Mouse (Mus musculus) cerebellum, adult 8-10 months (tissue): ENCODE measurements at regions not wholly inside any gene's neighbourhood (a gene's known extent, or its start where the extent isn't known, plus 50 kb on each side); places are given as distances from the start of the nearest gene placed in this dataset.

Experiments used
- DNase-seq: peaks from one replicate; pipeline ENCODE4 v3.0.0; 2022

GRCm38 (mm10) chr7:70548936-70549450 lies 182.5 kb upstream of the Nr2f2 start:
- no peak for DNase-seq

- no peak for DNase-seq
Measured at GRCm38 (mm10) chr7:70541881-70542665, 175.5 kb upstream of the Nr2f2 start.

DNA sequence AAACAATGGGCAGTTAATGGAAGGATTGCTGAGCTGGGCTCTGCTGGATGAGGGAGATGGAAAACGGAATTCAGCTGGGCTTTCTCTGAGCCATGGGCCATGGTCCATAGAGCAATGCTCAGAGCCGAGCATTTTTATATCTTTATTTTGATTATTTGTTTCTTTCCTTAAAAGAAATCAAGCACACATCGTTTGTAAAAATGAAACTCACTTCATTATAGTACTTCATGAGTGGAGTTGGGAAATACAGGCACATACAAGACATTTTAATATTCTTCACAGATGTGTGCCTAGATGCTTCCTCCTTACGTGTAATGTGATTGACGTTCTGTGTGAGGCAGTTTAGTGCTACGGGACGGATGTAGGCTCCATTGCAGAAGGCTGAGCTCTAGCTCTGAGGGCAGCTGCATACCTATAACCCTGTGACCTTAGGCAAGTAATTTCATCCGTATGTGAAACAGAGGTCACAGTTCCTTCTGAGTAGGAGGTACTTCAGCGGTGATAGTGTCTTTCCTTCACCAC lies 172.6 kb upstream of the Nr2f2 start:
- no peak for DNase-seq

DNA sequence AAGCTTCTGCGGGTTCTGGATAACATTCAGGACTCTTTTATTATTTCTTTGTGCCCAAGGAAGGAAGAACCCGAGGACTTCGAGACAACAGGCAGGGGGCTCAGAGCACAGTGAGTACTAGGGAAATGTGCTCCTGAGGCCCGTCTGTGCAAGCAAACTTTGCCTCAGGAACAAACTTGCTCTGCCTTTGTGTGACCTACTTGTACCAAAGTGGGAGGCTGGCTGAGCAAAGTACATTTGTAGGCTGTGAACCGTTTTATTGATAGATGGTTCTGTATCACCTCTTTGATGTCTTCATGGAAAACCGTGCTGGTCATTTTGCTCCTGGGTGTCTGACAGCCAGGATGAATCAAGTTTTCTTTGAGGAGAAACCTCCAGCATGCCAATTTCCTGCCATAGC lies 169.5 kb upstream of the Nr2f2 start:
- no peak for DNase-seq

- DNase-seq = no peak
Measured at GRCm38 (mm10) chr7:70533552-70533951, 167.0 kb upstream of the Nr2f2 start.

- no peak for DNase-seq
Measured at GRCm38 (mm10) chr7:70527921-70528320, 161.4 kb upstream of the Nr2f2 start.

- DNase-seq = no peak
Measured at GRCm38 (mm10) chr7:70525372-70525771, 158.8 kb upstream of the Nr2f2 start.

DNA sequence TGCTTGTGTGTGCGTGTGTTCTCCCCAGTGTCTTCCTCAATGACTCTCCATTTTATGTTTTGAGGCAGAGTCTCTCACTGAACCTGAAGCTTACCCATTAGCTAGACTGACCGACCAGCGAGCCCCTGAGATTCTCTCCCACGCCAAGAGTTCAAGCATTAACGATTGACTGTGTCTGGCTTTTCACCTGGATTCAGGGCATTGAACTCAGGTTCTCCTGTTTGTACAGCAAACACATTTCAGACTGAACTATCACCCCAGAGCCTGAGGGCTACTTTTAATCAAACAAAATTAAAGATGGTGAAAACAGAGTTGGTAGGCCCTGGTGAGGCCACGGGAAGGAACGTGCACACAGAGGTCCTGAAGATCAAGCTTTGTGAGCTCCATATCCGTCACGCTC lies 158.2 kb upstream of the Nr2f2 start:
- DNase-seq = no peak

DNA sequence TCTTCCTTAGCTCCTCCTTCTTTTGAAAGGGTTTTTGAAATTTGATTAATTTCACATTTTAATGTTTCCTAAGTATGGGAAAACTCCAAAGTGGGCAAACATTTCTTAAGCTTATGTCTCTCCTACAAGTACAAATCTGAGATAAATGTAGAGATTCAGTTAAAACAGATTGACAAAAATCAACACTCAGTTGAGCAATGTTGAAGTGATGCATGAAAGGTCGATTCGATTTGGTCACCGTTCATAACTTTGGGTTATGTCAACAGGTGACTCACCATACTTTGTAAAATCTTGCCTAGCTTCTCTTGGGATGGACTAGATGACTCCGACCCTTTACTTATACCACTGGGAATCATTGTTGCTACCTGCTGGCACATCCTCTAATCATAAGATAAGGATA lies 157.7 kb upstream of the Nr2f2 start:
- DNase-seq = no peak

GRCm38 (mm10) chr7:70516741-70517140 lies 150.2 kb upstream of the Nr2f2 start:
- DNase-seq = no peak

GRCm38 (mm10) chr7:70515341-70515851 lies 148.9 kb upstream of the Nr2f2 start:
- no peak for DNase-seq

- DNase-seq = no peak
Measured at GRCm38 (mm10) chr7:70514666-70515065, 148.1 kb upstream of the Nr2f2 start.

- DNase-seq = no peak
Measured at GRCm38 (mm10) chr7:70512354-70512753, 145.8 kb upstream of the Nr2f2 start.

DNA sequence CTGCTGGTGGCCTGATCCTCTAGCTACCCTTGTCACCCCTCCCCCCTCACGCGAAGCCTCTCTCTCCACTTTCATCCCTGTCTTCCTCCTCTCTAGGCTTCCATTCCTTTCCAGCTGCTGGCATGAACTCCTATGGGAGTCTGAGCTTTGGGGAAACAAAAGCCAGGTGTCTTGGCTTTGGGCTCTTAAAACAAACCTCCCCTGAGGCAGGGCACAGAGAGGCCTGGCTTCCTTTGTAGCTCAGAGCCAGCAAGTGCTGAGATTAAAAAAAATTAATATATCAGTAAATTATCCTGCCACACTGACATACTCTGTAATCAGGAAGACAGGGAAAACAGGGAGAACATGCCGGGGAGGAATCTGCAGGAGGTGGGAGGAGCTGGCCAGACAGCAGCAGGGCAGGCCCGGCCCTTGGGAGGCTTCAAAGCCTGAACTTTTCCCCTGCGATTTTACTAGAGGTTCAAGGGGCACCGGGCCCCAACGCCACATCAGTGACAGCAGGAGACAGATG lies 139.2 kb upstream of the Nr2f2 start:
- no peak for DNase-seq

DNA sequence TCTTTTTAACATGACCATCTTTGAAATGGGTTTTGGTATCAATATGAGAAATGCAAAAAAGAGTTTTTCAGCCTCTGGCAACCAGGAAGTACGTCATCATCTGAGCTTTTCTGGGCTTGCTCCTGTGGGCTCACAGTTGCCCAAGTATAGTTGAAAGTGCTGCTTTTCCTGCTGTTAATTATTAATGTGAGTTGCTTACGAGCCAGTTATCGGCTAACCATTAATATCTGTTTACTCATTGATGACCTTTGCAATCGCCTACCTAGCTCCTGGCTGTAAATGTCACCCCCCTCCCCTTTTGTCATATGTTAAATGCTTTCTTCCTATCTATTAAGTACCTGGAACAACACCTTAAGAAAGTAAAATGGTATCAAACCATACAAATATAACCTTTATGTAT lies 135.3 kb upstream of the Nr2f2 start:
- DNase-seq = no peak

GRCm38 (mm10) chr7:70496541-70497154 lies 130.1 kb upstream of the Nr2f2 start:
- no peak for DNase-seq

- DNase-seq = no peak
Measured at GRCm38 (mm10) chr7:70484201-70484600, 117.7 kb upstream of the Nr2f2 start.

DNA sequence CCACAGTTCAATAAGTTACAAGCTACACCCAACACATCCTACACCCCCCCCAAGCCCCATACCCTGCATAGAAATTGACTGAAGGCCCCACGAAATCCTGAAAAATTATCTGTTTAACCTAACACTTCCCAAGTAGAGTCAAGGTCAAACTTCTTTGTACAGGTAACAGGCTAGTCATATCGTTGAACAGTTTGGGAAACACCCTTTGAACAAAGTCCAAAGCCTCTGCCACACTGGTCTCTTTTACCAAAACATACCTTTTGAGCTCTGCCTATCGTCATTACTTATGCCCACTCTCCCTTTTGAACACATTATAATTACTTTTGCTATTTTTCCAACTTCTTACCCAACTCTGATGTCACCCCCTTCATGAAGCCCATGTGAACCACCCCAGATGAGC lies 117.0 kb upstream of the Nr2f2 start:
- no peak for DNase-seq

DNA sequence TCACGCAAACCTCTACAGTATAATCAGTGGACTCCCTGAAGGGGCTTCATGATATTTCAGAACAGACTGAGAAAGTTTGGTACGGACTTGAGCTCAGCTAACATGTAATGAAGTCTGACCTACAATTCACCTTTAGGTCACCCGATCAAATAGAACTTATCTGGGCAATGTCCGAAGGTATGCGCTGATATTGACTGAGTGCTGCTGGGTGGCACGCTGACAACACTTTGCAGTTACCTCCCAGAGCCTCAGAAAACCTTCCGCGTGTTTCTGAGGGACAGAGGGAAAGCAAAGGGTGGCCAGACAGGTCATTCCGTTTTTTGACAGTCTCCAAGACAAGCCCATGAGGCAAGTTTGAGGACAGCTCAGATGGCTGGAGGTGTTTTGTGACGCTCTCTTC lies 115.3 kb upstream of the Nr2f2 start:
- no peak for DNase-seq

GRCm38 (mm10) chr7:70472786-70473185 lies 106.3 kb upstream of the Nr2f2 start:
- DNase-seq = no peak

DNA sequence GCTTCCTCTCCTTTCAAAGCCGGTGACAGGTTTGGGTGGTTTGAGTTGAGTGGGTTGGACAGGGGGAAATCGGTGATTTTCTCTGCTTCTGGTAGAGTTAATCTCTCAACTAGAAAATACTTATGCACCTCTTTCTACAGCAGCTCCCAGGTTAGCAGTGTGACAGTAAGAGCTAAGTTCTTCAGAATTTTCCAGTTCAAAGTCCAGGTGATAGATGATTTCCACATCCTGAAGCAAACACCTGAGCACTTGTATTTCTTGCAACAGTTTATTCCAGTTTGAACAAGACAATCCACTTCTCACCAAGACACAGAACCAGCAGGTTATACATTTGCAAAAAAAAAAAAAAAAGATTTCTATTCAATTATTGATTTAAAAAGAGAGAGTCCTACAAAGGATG lies 104.0 kb upstream of the Nr2f2 start:
- DNase-seq = no peak

- no peak for DNase-seq
Measured at GRCm38 (mm10) chr7:70462131-70462530, 95.6 kb upstream of the Nr2f2 start.

DNA sequence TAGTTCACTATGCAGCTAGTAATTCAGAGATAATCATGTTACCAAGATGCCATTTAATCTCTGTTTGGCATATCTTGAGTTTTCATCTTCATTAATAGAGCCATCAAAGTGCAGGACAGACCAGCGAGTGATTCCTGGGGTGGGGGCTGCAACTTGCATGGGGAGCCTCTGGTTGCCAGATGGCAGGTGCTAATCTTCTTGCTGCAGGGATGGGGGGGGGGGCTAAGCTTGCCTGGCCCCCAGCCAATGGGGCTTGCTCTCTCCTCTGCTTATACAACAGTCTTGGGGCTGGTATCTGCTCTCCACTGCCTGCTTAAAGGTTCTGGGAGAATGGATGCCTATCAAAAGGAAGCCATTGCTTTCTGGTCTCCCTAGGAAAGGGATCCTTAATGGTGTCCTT lies 88.0 kb upstream of the Nr2f2 start:
- no peak for DNase-seq

- no peak for DNase-seq
Measured at GRCm38 (mm10) chr7:70452816-70453215, 86.3 kb upstream of the Nr2f2 start.
